Mouse (Mus musculus) brain, embryonic 18.5 days (tissue): ENCODE results near the gene Il10ra.

ENCODE experiments used
- DNase-seq: peaks from one replicate; pipeline ENCODE4 v3.0.0-alpha.2; 2012; ENCODE audit warnings: low read depth, low spot score

Il10ra gene

GRCm38 (mm10) chr9:45261466-45261865 lies 7.5 kb downstream of the Il10ra start:
- no peak for DNase-seq

- DNase-seq = no peak
Observed at GRCm38 (mm10) chr9:45259065-45259464, 9.9 kb downstream of the Il10ra start.

GRCm38 (mm10) chr9:45255967-45256366 lies 13.0 kb downstream of the Il10ra start:
- no peak for DNase-seq

- no peak for DNase-seq
Observed at GRCm38 (mm10) chr9:45255431-45255830, 13.5 kb downstream of the Il10ra start.

GRCm38 (mm10) chr9:45254605-45255004 lies 14.3 kb downstream of the Il10ra start:
- no peak for DNase-seq

GRCm38 (mm10) chr9:45254021-45254420 lies 14.9 kb downstream of the Il10ra start:
- DNase-seq = no peak

DNA sequence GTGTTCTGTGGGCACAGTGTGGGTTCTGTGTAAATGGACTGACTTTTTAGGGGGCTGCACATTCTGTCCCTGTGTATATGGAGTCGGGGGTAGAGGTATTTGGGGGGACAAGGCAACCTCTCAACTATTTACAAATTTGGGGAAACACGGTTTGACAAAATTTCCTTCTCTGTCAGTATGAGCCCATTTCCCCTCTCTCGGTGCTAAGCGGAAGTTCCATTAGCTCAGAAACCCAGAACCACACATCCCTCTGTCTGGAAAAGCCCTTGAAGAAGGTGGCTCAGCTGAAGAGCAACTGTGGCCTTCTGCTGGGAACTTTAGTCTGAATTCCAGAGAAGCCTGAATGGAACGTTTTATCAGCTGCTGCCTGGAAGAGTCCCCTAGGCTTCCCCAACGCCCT lies 16.6 kb downstream of the Il10ra start:
- no peak for DNase-seq

GRCm38 (mm10) chr9:45251990-45252389 lies 17.0 kb downstream of the Il10ra start:
- no peak for DNase-seq

DNA sequence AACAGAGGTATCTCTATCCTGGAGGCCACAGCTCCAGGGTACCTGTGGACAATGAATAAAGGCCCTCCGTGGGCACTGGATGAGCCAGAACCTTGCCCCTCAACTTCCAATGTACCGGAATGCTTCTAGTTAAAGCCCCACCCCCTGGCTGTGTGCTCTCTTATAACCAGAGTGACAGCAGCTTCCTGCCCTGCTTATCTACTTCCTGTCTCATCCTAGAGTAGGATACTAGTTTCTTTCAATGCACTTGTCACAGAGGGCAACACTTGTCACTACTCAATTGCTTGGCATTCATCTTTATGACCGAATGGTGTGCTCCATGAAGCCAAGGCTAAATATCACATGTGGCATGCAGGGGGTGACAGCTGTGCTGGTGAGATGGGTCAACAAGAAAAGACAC lies 17.7 kb downstream of the Il10ra start:
- DNase-seq = no peak

- DNase-seq = no peak
Observed at GRCm38 (mm10) chr9:45250306-45250705, 18.6 kb downstream of the Il10ra start.

DNA sequence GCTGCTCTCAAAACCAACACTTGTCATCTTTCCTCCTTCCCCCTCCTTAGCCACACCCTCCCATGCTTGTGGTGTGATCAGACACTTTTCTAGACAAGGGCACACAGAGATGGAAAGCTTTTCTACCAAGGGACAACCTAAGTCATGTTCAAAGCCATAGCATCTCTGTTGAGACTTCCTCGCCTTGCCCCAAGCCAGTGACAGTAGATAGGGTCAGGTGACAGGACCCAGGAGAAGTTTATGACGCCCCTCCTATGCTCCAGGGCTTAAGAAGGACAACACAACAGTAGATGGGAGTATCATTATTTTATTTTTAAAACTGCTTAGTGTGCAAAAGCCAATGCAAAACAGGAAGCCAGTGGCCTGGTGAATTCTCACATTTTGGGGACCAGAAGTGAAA lies 21.4 kb downstream of the Il10ra start:
- no peak for DNase-seq

DNA sequence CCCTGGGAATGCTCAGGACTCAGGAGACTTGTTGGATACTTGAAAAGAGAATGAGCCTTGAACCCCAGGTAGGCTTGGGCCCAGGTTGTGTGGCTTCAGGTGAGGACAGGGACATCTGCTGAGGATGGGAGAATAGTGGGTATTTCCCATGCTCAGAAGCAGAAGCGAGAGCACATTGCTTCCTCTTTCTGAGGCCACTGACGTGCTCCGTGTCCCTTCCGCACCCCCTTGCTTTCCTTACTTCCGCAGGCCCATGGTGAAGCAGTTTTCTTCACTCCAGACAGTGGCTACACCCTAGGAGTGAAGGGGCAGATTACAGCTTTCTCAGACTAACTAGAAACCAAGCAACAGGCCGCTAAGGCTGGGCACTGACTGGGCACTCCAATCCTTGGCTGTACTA lies 22.9 kb downstream of the Il10ra start:
- no peak for DNase-seq

- no peak for DNase-seq
Observed at GRCm38 (mm10) chr9:45245432-45245831, 23.5 kb downstream of the Il10ra start.

DNA sequence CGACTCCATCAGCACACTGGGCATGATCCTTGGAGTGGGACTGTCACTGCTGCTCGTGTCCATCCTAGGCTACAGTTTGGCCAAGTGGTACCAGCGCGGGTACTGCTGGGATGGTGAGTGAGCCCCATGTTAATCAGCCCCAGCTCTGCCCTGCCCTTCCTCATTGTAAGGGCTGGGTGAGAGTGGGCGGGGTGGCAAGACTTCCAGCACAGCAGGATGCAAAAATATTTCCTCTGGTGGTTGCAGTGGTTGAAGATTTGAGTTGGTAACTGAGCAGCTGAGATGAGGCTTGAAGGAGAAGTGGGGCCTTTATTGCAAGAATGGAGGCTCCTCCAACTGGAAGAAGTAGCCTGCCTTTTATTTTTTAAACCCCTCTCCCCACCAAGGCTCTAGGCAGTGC lies 27.6 kb downstream of the Il10ra start:
- no peak for DNase-seq

DNA sequence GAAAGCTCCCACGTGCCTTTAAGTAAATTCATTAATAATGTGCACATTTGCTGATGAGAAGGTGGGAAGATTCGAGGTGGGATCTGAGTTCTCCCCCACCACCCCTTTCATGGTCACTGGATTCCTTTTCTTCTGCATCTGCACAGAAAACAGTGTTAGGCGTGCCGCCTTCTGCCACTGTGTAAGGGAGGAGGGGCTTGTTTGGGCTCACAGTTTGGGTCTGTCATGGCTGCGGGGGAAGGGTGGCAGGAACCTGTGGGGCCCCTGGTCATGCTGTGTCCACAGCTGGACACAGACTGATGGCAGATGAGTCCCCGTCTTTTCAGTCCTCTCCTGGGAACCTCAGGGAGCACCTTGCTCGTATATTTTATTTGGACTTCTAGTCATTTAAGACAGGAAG lies 32.2 kb downstream of the Il10ra start:
- DNase-seq = no peak

- DNase-seq = no peak
Observed at GRCm38 (mm10) chr9:45235668-45236227, 33.2 kb downstream of the Il10ra start.

DNA sequence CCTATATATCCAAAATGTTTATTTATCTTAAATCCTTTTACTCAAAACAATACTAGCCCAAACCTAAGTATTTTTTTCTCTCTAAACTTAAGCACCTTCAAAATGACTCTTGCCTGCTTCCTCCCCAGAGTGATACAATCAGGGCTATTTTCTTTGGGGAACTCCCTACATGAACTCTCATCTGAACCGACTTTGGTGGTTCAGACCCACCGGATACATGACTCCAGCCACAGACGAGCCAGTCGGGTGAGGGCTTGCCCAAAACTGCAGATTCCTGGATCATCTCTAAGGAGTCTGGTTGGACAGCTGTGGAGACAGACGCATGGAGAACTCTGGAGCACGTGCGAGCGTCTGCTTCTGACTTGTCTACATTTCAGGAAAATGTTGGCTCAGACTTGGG lies 39.6 kb downstream of the Il10ra start:
- no peak for DNase-seq

DNA sequence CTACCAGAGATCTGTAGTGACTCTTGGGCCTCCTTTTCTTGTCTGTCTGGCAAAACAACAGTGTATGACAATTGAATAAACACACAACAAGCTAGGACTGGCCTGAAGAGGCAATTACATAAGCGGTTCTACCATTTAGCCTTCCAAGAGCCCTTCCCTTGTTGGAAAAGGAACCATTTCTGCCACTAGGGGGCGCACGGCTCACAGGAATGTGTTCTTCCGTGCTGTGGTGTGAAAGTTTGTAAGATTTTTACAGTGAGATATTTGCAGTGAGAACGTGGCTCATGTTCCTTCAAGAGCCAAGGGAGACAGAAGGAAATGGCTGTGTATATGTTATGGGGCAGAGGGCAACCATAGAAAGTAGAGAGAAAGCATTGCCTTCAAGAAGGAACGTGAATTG lies 47.4 kb downstream of the Il10ra start:
- peak; percentile 56 for DNase-seq

GRCm38 (mm10) chr9:45219644-45220043 lies 49.3 kb downstream of the Il10ra start:
- no peak for DNase-seq

- DNase-seq = no peak
Observed at GRCm38 (mm10) chr9:45215526-45216179, 53.3 kb downstream of the Il10ra start.

DNA sequence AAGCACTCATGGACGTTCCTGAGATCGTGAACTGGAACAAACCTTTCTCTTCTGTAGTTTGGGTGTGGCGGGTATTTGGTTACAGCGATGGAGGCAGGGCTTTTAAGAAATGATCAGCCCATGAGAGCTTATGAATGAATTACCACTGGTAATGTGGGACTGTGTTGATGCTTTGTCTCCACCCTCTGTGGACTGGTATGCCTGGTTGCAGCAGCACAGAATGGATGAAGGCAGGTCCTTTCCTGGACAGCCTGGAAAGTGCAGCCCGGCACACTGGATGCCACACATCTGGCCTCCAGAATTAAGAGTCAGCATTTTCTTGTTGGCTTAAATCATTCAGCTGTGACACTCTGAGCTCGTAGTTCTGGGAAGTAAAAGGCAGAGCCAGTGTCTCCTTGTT lies 56.9 kb downstream of the Il10ra start:
- no peak for DNase-seq

DNA sequence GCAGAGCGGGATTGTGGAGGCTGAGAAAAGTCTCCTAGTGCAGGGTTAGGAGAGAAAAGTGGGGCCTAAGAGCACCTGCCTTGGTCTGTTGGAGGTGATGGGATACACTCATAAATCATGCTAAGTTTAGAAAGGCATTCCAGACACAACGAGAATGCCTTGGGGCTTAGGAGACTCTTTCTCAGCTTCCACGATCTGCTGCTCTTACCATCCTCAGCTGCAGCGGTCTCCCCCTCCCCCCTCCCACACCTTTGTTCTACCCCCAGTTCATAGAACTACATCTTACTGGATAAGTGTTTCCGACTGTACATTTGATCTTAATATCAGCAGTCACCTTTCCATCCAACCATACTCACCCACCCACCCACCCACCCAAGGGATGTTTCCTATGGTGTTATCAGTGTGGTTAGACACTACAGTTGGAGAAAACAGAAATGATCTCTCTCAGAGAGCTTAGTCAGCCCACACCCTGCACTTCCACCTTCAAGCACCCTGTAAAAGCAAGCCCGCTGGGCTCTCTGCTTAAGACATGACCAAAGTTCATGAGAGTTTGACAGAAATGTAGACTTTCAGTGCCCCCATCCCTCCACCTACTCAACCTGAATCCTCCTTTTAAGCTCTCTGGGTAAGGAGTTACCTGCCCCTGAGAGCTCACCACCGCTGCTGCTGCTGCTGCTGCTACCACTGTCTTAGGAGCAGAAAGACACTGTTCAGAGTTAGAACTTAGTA lies 61.8 kb downstream of the Il10ra start:
- DNase-seq = no peak

GRCm38 (mm10) chr9:45206121-45206520 lies 62.8 kb downstream of the Il10ra start:
- no peak for DNase-seq
